Mouse (Mus musculus): ENCODE results near the gene Htt. TPM values are rescaled to one million over a fixed set of nuclear protein-coding genes. Genes with fewer than 3 reads are reported as not detected.

The Htt gene
- polyA plus RNA-seq, 1 experiment from 2014 or later: 4.9 TPM

DNA sequence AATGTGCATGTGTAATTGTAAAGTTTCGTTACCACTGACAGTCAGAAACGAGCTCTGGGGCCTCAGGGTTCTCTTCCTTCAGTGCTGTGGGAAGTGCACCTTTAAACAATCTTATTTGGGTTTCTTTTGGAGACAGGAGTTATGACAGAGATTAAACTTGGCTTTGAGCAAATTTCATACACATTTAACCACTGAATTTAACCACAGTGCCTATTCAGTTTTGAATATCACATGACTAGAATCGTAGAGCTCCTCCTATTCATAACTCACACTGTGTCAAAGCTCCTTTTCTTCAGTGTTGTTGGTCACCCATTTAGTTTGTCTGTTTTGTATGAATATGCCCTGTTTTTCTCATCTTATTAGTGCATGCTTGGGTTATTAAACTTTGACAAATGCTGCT lies 10.3 kb downstream of the Htt start:
- H3K27me3 ChIP-seq (ENCODE audit: control insufficient read depth, insufficient read depth, low read depth, low read length): no peaks in the 10 kb centered on the region
- H3K4me3 ChIP-seq (ENCODE audit: low read depth, low read length): no peak overlapping the region
- no peak for ATAC-seq (ENCODE audit: low read depth)
- no peaks in the 10 kb centered on the region for H3K36me3 ChIP-seq (ENCODE audit: control insufficient read depth, insufficient read depth)
- no peaks in the 10 kb centered on the region for H3K9me3 ChIP-seq (replicated peaks; ENCODE audit: control insufficient read depth, low read length)
- peaks cover 17% of the 10 kb centered on the region for H3K4me1 ChIP-seq (ENCODE audit: control insufficient read depth, low read depth, low read length)
- 74% methylated on average over 3 of the region's 3 CpGs for WGBS (ENCODE audit: insufficient replicate concordance)
- no peak overlapping the region for H3K4me2 ChIP-seq (ENCODE audit: low read depth, low read length)
- no peak overlapping the region for H3K9ac ChIP-seq (ENCODE audit: low read depth, low read length)
- no peak overlapping the region for H3K27ac ChIP-seq (ENCODE audit: low read length)

DNA sequence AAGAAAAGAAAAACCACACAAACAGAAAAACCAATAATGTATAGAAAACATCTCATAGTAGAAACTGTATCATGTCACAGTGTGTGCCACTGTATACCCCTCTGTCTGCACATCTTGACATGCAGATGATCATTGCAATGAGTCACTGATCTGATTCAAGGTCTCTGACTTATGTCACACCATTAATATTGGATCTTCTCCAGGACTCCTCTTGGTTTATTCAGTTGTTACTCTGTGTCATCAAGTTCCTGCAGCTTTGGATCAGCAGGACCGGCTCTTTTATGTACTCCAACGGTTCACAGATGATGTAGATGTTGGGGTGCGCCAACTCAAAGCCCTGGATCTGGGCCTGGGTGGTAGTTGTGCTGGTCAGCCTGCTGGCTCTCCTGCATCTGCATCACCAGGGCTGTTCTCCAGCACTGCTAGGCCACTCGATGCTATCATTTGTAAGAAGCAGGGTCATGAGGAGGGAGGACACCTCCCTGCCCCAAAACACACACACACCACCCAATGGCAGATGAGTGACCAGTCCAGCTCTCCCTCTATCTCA lies 11.2 kb downstream of the Htt start:
- no peaks in the 10 kb centered on the region for H3K36me3 ChIP-seq (ENCODE audit: control insufficient read depth, insufficient read depth)
- no peak overlapping the region for H3K9ac ChIP-seq (ENCODE audit: low read depth, low read length)
- no peak overlapping the region for H3K27ac ChIP-seq (ENCODE audit: low read length)
- no peaks in the 10 kb centered on the region for H3K9me3 ChIP-seq (replicated peaks; ENCODE audit: control insufficient read depth, low read length)
- no peaks in the 10 kb centered on the region for H3K27me3 ChIP-seq (ENCODE audit: control insufficient read depth, insufficient read depth, low read depth, low read length)
- ATAC-seq (ENCODE audit: low read depth): no peak
- no peak overlapping the region for H3K4me2 ChIP-seq (ENCODE audit: low read depth, low read length)
- peaks cover 11% of the 10 kb centered on the region for H3K4me1 ChIP-seq (ENCODE audit: control insufficient read depth, low read depth, low read length)
- 79% methylated on average over 4 of the region's 4 CpGs for WGBS (ENCODE audit: insufficient replicate concordance)
- no peak overlapping the region for H3K4me3 ChIP-seq (ENCODE audit: low read depth, low read length)

DNA sequence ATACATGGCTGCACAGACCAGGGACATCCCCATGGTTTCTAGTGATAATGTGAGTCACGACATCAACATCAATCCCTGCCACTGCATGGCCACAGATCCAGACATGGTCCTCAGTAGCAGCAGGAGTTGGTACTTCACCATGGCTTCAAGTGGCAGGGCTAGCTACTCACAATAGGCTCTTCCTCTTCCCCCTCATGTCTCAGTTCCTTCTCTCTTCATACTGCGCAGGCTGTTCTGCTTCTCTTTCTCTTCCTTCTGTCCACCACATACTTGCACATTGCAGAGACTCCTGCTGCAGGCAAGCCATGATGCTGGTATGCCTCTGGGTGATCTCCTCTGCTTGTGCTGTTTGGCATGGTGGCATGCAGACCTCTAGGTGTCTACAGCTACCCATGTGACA lies 11.9 kb downstream of the Htt start:
- H3K36me3 ChIP-seq (ENCODE audit: control insufficient read depth, insufficient read depth): no peaks in the 10 kb centered on the region
- H3K27ac ChIP-seq (ENCODE audit: low read length): no peak overlapping the region
- H3K4me1 ChIP-seq (ENCODE audit: control insufficient read depth, low read depth, low read length): peaks cover 5% of the 10 kb centered on the region
- no peak overlapping the region for H3K4me3 ChIP-seq (ENCODE audit: low read depth, low read length)
- H3K9me3 ChIP-seq (replicated peaks; ENCODE audit: control insufficient read depth, low read length): no peaks in the 10 kb centered on the region
- ATAC-seq (ENCODE audit: low read depth): no peak
- H3K4me2 ChIP-seq (ENCODE audit: low read depth, low read length): no peak overlapping the region
- WGBS (ENCODE audit: insufficient replicate concordance): 58% methylated on average over 2 of the region's 2 CpGs
- no peaks in the 10 kb centered on the region for H3K27me3 ChIP-seq (ENCODE audit: control insufficient read depth, insufficient read depth, low read depth, low read length)
- no peak overlapping the region for H3K9ac ChIP-seq (ENCODE audit: low read depth, low read length)

DNA sequence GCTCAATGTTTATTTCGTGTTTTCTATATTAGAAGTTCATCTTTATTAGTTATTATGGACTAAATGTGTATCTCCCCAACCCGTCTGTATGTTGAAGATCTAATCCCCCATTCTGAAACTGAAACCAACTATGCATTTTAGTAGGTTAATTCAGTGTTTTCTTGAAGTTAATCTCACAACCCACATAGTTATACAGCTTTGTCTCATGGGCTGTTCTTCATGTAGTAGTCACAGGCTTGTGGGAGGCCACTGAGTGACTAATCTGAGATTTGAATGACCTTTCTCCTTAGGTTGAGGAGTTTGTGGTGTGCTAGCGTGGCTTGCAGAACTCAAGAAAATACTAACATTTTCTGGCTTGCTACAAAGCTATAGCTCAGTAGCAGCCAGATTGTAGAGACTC lies 23.5 kb downstream of the Htt start:
- ATAC-seq (ENCODE audit: low read depth): no peak
- no peaks in the 10 kb centered on the region for H3K27me3 ChIP-seq (ENCODE audit: control insufficient read depth, insufficient read depth, low read depth, low read length)

DNA sequence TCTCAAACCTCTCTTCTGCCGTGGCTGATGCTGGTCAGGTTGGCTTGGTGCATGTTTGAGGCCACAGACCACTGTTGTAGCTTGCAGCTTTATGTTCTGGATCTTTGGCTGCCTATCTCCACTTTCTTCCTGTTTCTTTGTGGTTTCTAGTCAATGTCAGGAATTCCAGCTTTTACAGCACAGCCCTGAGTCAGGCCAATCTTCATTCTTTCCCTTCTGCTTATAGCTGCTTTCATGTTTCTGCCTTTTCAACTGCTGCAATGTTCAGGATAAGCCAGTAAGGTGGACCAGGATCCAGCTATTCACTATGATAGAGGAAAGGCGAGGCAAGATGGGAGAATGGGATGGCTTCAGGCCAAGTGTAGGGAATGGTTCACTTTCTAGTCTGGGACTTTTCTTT lies 29.6 kb downstream of the Htt start:
- Histone ChIP-seq H3K4me1 (ENCODE audit: control insufficient read depth, low read depth, low read length) (no peaks in the 10 kb centered on the region), H3K36me3 (ENCODE audit: control insufficient read depth, insufficient read depth) (peaks cover 3% of the 10 kb centered on the region; the same call in 1 of the 2 replicates)
- no peak for ATAC-seq (ENCODE audit: low read depth)

More for the DNA sequence above, 23.5 kb downstream of the Htt start:
- H3K36me3 ChIP-seq (ENCODE audit: control insufficient read depth, insufficient read depth): peaks cover 6% of the 10 kb centered on the region; the same call in 1 of the 2 replicates
- H3K4me1 ChIP-seq (ENCODE audit: control insufficient read depth, low read depth, low read length): no peaks in the 10 kb centered on the region
- 65% methylated on average over 3 of the region's 3 CpGs for WGBS (ENCODE audit: insufficient replicate concordance)
- H3K4me3 ChIP-seq (ENCODE audit: low read depth, low read length): no peak overlapping the region
- H3K4me2 ChIP-seq (ENCODE audit: low read depth, low read length): no peak overlapping the region
- H3K9ac ChIP-seq (ENCODE audit: low read depth, low read length): no peak overlapping the region
- H3K27ac ChIP-seq (ENCODE audit: low read length): no peak overlapping the region
- no peaks in the 10 kb centered on the region for H3K9me3 ChIP-seq (replicated peaks; ENCODE audit: control insufficient read depth, low read length)

DNA sequence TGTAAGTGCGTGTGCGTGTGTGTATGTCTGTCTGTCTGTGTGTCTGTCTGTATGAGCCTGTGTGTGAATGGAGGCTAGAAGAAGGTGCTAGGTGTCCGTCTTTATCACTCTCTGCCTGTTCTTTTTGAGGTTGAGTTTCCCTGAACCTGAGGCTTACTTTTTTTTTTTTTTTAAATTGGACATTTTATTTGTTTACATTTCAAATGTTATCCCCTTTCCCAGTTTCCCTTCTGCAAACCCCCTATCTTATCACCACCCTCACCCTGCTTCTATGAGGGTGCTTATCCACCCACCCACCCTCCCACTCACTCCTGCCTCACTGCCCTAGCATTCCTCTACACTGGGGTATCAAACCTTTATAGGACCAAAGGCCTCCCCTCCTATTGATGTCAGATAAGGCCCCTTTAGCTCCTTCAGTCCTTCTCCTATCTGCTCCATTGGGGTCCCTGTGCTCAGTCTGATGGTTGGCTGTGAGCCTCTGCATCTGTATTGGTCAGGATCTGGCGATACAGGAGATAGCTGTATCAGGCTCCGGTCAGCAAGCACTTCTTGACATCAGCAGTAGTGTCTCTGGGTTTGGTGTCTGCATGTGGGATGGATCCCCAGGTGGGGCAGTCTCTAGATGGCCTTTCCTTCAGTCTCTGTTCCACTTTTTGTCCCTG lies 38.9 kb downstream of the Htt start:
- 31% methylated on average over 5 of the region's 5 CpGs for WGBS (ENCODE audit: insufficient replicate concordance)
- Histone ChIP-seq H3K4me3 (ENCODE audit: low read depth, low read length) (no peak overlapping the region), H3K27me3 (ENCODE audit: control insufficient read depth, insufficient read depth, low read depth, low read length) (no peaks in the 10 kb centered on the region), H3K27ac (ENCODE audit: low read length) (0 out of 2 replicates have a peak overlapping the region, but pooled peaks have one; percentile 26), H3K36me3 (ENCODE audit: control insufficient read depth, insufficient read depth) (peaks cover 15% of the 10 kb centered on the region), H3K9ac (ENCODE audit: low read depth, low read length) (no peak overlapping the region), H3K4me2 (ENCODE audit: low read depth, low read length) (no peak overlapping the region), H3K9me3 (replicated peaks; ENCODE audit: control insufficient read depth, low read length) (no peaks in the 10 kb centered on the region), H3K4me1 (ENCODE audit: control insufficient read depth, low read depth, low read length) (peaks cover 8% of the 10 kb centered on the region)
- peak; percentile 84 for ATAC-seq (ENCODE audit: low read depth)

More for the DNA sequence above, 29.6 kb downstream of the Htt start:
- Histone ChIP-seq H3K9me3 (replicated peaks; ENCODE audit: control insufficient read depth, low read length) (no peaks in the 10 kb centered on the region), H3K27ac (ENCODE audit: low read length) (no peak overlapping the region), H3K9ac (ENCODE audit: low read depth, low read length) (no peak overlapping the region), H3K4me2 (ENCODE audit: low read depth, low read length) (no peak overlapping the region), H3K27me3 (ENCODE audit: control insufficient read depth, insufficient read depth, low read depth, low read length) (no peaks in the 10 kb centered on the region), H3K4me3 (ENCODE audit: low read depth, low read length) (no peak overlapping the region)
- 59% methylated on average over 2 of the region's 2 CpGs for WGBS (ENCODE audit: insufficient replicate concordance)

DNA sequence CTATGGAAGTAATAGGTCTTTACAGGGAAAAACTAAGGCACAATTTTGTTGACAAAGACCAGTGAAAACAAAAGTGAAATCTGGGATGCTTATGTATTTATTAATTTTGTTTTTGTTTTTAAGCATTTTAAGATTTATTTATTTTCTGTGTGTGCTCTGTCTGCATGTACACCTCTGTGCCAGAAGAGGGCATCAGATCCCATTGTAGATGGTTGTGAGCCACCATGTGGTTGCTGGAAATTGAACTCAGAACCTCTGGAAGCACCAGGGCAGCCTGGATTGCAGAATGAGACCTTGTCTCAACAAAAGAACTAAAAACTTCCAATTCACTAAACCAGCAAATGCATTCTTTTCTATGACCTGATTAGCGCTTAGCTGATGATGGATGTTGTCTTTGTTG lies 44.5 kb downstream of the Htt start:
- ATAC-seq (ENCODE audit: low read depth): no peak
- Histone ChIP-seq H3K4me3 (ENCODE audit: low read depth, low read length) (no peak overlapping the region), H3K27me3 (ENCODE audit: control insufficient read depth, insufficient read depth, low read depth, low read length) (no peaks in the 10 kb centered on the region), H3K36me3 (ENCODE audit: control insufficient read depth, insufficient read depth) (peaks cover 34% of the 10 kb centered on the region), H3K9me3 (replicated peaks; ENCODE audit: control insufficient read depth, low read length) (no peaks in the 10 kb centered on the region), H3K9ac (ENCODE audit: low read depth, low read length) (no peak overlapping the region), H3K27ac (ENCODE audit: low read length) (no peak overlapping the region), H3K4me1 (ENCODE audit: control insufficient read depth, low read depth, low read length) (peaks cover under 1% of the 10 kb centered on the region), H3K4me2 (ENCODE audit: low read depth, low read length) (no peak overlapping the region)
- WGBS (ENCODE audit: insufficient replicate concordance): 89% methylated on average over 1 of the region's 1 CpGs

DNA sequence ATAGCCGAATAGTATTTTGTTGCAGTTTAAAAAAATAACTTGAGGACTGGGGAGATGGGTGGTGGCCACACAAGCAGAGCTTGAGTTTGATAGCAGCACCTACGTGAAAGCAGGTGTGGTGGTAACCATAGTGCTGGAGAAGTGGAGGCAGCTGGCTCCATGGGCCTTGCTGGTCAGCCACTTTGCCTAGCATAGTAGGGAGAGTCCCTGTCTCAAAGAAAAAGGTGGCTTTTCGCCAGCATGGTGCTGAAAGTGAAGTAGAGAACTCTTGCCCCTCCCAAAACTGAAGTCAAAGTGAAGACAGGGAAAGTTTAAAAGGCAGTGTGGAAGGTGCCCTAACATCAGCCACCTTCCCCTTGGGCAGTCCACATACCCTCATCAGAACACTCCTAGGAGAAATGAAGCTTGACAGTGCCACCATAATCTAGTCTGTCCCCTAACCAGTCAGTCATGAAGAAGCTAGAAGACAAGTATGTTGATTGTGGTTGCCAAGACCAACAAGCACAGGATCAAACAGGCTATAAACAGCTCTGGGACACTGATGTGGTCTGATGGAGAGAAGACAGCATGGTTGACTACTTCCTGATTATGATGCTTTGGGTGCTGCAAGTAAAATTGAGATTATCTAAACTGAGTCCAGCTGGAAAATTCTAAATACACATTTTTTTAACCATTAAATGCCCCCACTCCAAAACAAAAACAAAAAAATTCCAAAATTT lies 61.0 kb downstream of the Htt start:
- H3K36me3 ChIP-seq (ENCODE audit: control insufficient read depth, insufficient read depth): peaks cover 15% of the 10 kb centered on the region
- no peak overlapping the region for H3K4me3 ChIP-seq (ENCODE audit: low read depth, low read length)
- H3K9me3 ChIP-seq (replicated peaks; ENCODE audit: control insufficient read depth, low read length): no peaks in the 10 kb centered on the region
- no peaks in the 10 kb centered on the region for H3K4me1 ChIP-seq (ENCODE audit: control insufficient read depth, low read depth, low read length)
- WGBS (ENCODE audit: insufficient replicate concordance): 73% methylated on average over 3 of the region's 3 CpGs
- H3K4me2 ChIP-seq (ENCODE audit: low read depth, low read length): no peak overlapping the region
- H3K9ac ChIP-seq (ENCODE audit: low read depth, low read length): no peak overlapping the region
- no peak for ATAC-seq (ENCODE audit: low read depth)
- no peak overlapping the region for H3K27ac ChIP-seq (ENCODE audit: low read length)
- H3K27me3 ChIP-seq (ENCODE audit: control insufficient read depth, insufficient read depth, low read depth, low read length): no peaks in the 10 kb centered on the region

DNA sequence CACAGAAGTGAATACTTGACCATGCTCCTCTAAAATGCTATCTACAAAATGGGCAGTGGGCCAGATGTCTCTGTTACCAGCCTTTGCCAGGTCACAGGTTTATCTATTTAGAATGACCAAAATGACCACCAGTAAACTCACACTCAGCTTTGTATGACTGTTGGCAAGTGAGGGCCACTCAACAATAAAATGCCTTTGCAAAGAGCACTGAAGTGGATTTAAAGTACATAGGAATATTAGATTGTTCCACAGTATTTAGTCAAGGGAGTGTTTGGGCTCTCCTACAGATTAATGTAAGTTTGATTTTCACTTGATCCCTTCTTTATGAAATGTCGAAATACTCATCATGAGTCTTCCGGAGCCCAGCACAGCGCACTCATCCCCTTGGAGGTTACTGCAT lies 92.5 kb downstream of the Htt start:
- Histone ChIP-seq H3K4me2 (ENCODE audit: low read depth, low read length) (no peak overlapping the region), H3K27ac (ENCODE audit: low read length) (no peak overlapping the region), H3K27me3 (ENCODE audit: control insufficient read depth, insufficient read depth, low read depth, low read length) (no peaks in the 10 kb centered on the region), H3K36me3 (ENCODE audit: control insufficient read depth, insufficient read depth) (peaks cover 4% of the 10 kb centered on the region), H3K9ac (ENCODE audit: low read depth, low read length) (no peak overlapping the region), H3K9me3 (replicated peaks; ENCODE audit: control insufficient read depth, low read length) (no peaks in the 10 kb centered on the region), H3K4me3 (ENCODE audit: low read depth, low read length) (no peak overlapping the region), H3K4me1 (ENCODE audit: control insufficient read depth, low read depth, low read length) (no peaks in the 10 kb centered on the region)
- ATAC-seq (ENCODE audit: low read depth): no peak
- WGBS (ENCODE audit: insufficient replicate concordance): 96% methylated on average over 3 of the region's 3 CpGs

Data from liver, embryonic 16.5 days (tissue).